Mouse (Mus musculus): Measurements from ENCODE around the gene Zranb3.
"Not testable (repeated sequence)": the region's sequence is repeated elsewhere in the genome, so short reads cannot be mapped to it uniquely, and the experiment has no call there.

GRCm38 (mm10) chr1:128000931-128001330 lies 101.9 kb downstream of the Zranb3 start:
- not testable (repeated sequence) for TF ChIP-seq CTCF (IDR thresholded peaks at IDR 0.05; ENCODE audit: extremely low read depth, insufficient read depth, insufficient read length, insufficient replicate concordance); POLR2A (IDR thresholded peaks at IDR 0.05; ENCODE audit: low read depth, low read length)
